Mouse (Mus musculus): ENCODE measurements around the gene Sox12. TPM values are rescaled to one million over a fixed set of nuclear protein-coding genes. Genes with fewer than 3 reads are reported as not detected.
A peak's percentile ranks its signal among the peaks of the same experiment; 100 is the strongest.

Gene Sox12
- 18.6 and 20.7 TPM in 2 replicates for polyA plus RNA-seq (2014; fragmentation: Nextera tagmentation; extraction: Ambion mirVana)

GRCm38 (mm10) chr2:152397680-152398435 lies at the start of gene Sox12:
Gene Sox12 (minus strand): TSS chr2:152398063.
- Histone ChIP-seq H3K9me3 (ENCODE audit: control insufficient read depth, low read length) (no peaks in the 10 kb centered on the region), H3K4me3 (ENCODE audit: low read depth, low read length) (peak within 1 kb of the TSS; percentile 79), H3K4me2 (replicated peaks; ENCODE audit: low read depth, low read length) (peak within 1 kb of the TSS; percentile 87), H3K9ac (ENCODE audit: low read depth, low read length) (peak within 1 kb of the TSS; percentile 96), H3K4me1 (replicated peaks; ENCODE audit: control insufficient read depth, insufficient read depth, low read length) (peaks cover 9% of the 10 kb centered on the region; the same call in 1 of the 2 replicates), H3K27me3 (ENCODE audit: control insufficient read depth, insufficient read depth, low read length) (no peaks in the 10 kb centered on the region), H3K27ac (ENCODE audit: low read depth, low read length) (peak within 1 kb of the TSS; percentile 99), H3K36me3 (ENCODE audit: control insufficient read depth, insufficient read depth, low read length) (no peaks in the 10 kb centered on the region)
- whole genome bisulfite sequencing, result under 1% methylated on average over 69 of the region's 104 CpGs
- DNase-seq (ENCODE audit: low spot score), result peak; percentile 98
- ATAC-seq (ENCODE audit: low FRiP score), result peak; percentile 71

GRCm38 (mm10) chr2:152447461-152447860 lies 49.6 kb upstream of the Sox12 start:
- ATAC-seq (ENCODE audit: low FRiP score), result no peak
- no peak for DNase-seq (ENCODE audit: low spot score)
- 54% methylated on average over 5 of the region's 5 CpGs for WGBS

GRCm38 (mm10) chr2:152446642-152447041 lies 48.8 kb upstream of the Sox12 start:
- Histone ChIP-seq H3K4me2 (replicated peaks; ENCODE audit: low read depth, low read length) (no peak overlapping the region), H3K27me3 (ENCODE audit: control insufficient read depth, insufficient read depth, low read length) (no peaks in the 10 kb centered on the region), H3K4me3 (ENCODE audit: low read depth, low read length) (no peak overlapping the region), H3K9me3 (ENCODE audit: control insufficient read depth, low read length) (no peaks in the 10 kb centered on the region), H3K4me1 (replicated peaks; ENCODE audit: control insufficient read depth, insufficient read depth, low read length) (no peaks in the 10 kb centered on the region), H3K9ac (ENCODE audit: low read depth, low read length) (no peak overlapping the region), H3K27ac (ENCODE audit: low read depth, low read length) (no peak overlapping the region), H3K36me3 (ENCODE audit: control insufficient read depth, insufficient read depth, low read length) (no peaks in the 10 kb centered on the region)
- WGBS, result 72% methylated on average over 2 of the region's 2 CpGs
- ATAC-seq (ENCODE audit: low FRiP score) (no peak), DNase-seq (ENCODE audit: low spot score) (no peak)

More at GRCm38 (mm10) chr2:152447461-152447860, 49.6 kb upstream of the Sox12 start:
- no peaks in the 10 kb centered on the region for H3K4me1 ChIP-seq (replicated peaks; ENCODE audit: control insufficient read depth, insufficient read depth, low read length)
- H3K27me3 ChIP-seq (ENCODE audit: control insufficient read depth, insufficient read depth, low read length), result no peaks in the 10 kb centered on the region
- H3K9me3 ChIP-seq (ENCODE audit: control insufficient read depth, low read length), result no peaks in the 10 kb centered on the region
- H3K36me3 ChIP-seq (ENCODE audit: control insufficient read depth, insufficient read depth, low read length), result no peaks in the 10 kb centered on the region
- H3K4me2 ChIP-seq (replicated peaks; ENCODE audit: low read depth, low read length), result no peak overlapping the region
- H3K9ac ChIP-seq (ENCODE audit: low read depth, low read length), result no peak overlapping the region
- no peak overlapping the region for H3K27ac ChIP-seq (ENCODE audit: low read depth, low read length)
- H3K4me3 ChIP-seq (ENCODE audit: low read depth, low read length), result no peak overlapping the region

GRCm38 (mm10) chr2:152443281-152443680 lies 45.4 kb upstream of the Sox12 start:
- no peaks in the 10 kb centered on the region for H3K4me1 ChIP-seq (replicated peaks; ENCODE audit: control insufficient read depth, insufficient read depth, low read length)
- H3K4me3 ChIP-seq (ENCODE audit: low read depth, low read length), result no peak overlapping the region
- DNase-seq (ENCODE audit: low spot score) (no peak), ATAC-seq (ENCODE audit: low FRiP score) (no peak)
- H3K4me2 ChIP-seq (replicated peaks; ENCODE audit: low read depth, low read length), result no peak overlapping the region
- H3K9ac ChIP-seq (ENCODE audit: low read depth, low read length), result no peak overlapping the region
- H3K27me3 ChIP-seq (ENCODE audit: control insufficient read depth, insufficient read depth, low read length), result no peaks in the 10 kb centered on the region
- H3K27ac ChIP-seq (ENCODE audit: low read depth, low read length), result no peak overlapping the region
- 86% methylated on average over 8 of the region's 8 CpGs for WGBS
- no peaks in the 10 kb centered on the region for H3K36me3 ChIP-seq (ENCODE audit: control insufficient read depth, insufficient read depth, low read length)
- no peaks in the 10 kb centered on the region for H3K9me3 ChIP-seq (ENCODE audit: control insufficient read depth, low read length)

GRCm38 (mm10) chr2:152442322-152442721 lies 44.5 kb upstream of the Sox12 start:
- Histone ChIP-seq H3K27ac (ENCODE audit: low read depth, low read length) (no peak overlapping the region), H3K4me2 (replicated peaks; ENCODE audit: low read depth, low read length) (no peak overlapping the region), H3K27me3 (ENCODE audit: control insufficient read depth, insufficient read depth, low read length) (no peaks in the 10 kb centered on the region), H3K36me3 (ENCODE audit: control insufficient read depth, insufficient read depth, low read length) (no peaks in the 10 kb centered on the region), H3K9me3 (ENCODE audit: control insufficient read depth, low read length) (no peaks in the 10 kb centered on the region), H3K9ac (ENCODE audit: low read depth, low read length) (no peak overlapping the region), H3K4me3 (ENCODE audit: low read depth, low read length) (no peak overlapping the region), H3K4me1 (replicated peaks; ENCODE audit: control insufficient read depth, insufficient read depth, low read length) (no peaks in the 10 kb centered on the region)
- ATAC-seq (ENCODE audit: low FRiP score) (no peak), DNase-seq (ENCODE audit: low spot score) (no peak)
- 75% methylated on average over 4 of the region's 4 CpGs for WGBS

GRCm38 (mm10) chr2:152439833-152440232 lies 42.0 kb upstream of the Sox12 start:
- no peak for DNase-seq (ENCODE audit: low spot score)
- Histone ChIP-seq H3K4me3 (ENCODE audit: low read depth, low read length) (no peak overlapping the region), H3K4me2 (replicated peaks; ENCODE audit: low read depth, low read length) (no peak overlapping the region), H3K9ac (ENCODE audit: low read depth, low read length) (no peak overlapping the region), H3K27me3 (ENCODE audit: control insufficient read depth, insufficient read depth, low read length) (no peaks in the 10 kb centered on the region), H3K36me3 (ENCODE audit: control insufficient read depth, insufficient read depth, low read length) (no peaks in the 10 kb centered on the region), H3K27ac (ENCODE audit: low read depth, low read length) (no peak overlapping the region), H3K4me1 (replicated peaks; ENCODE audit: control insufficient read depth, insufficient read depth, low read length) (no peaks in the 10 kb centered on the region), H3K9me3 (ENCODE audit: control insufficient read depth, low read length) (no peaks in the 10 kb centered on the region)
- ATAC-seq (ENCODE audit: low FRiP score), result no peak
- WGBS, result 94% methylated on average over 2 of the region's 2 CpGs

- WGBS, result 74% methylated on average over 1 of the region's 1 CpGs
- ATAC-seq (ENCODE audit: low FRiP score), result no peak
- H3K4me3 ChIP-seq (ENCODE audit: low read depth, low read length), result no peak overlapping the region
- no peak overlapping the region for H3K4me2 ChIP-seq (replicated peaks; ENCODE audit: low read depth, low read length)
- no peaks in the 10 kb centered on the region for H3K27me3 ChIP-seq (ENCODE audit: control insufficient read depth, insufficient read depth, low read length)
- H3K36me3 ChIP-seq (ENCODE audit: control insufficient read depth, insufficient read depth, low read length), result no peaks in the 10 kb centered on the region
- DNase-seq (ENCODE audit: low spot score), result no peak
- H3K9ac ChIP-seq (ENCODE audit: low read depth, low read length), result no peak overlapping the region
- no peaks in the 10 kb centered on the region for H3K9me3 ChIP-seq (ENCODE audit: control insufficient read depth, low read length)
- H3K4me1 ChIP-seq (replicated peaks; ENCODE audit: control insufficient read depth, insufficient read depth, low read length), result no peaks in the 10 kb centered on the region
- H3K27ac ChIP-seq (ENCODE audit: low read depth, low read length), result no peak overlapping the region
Measured at GRCm38 (mm10) chr2:152438963-152439362, 41.1 kb upstream of the Sox12 start.

- H3K27ac ChIP-seq (ENCODE audit: low read depth, low read length), result no peak overlapping the region
- H3K4me3 ChIP-seq (ENCODE audit: low read depth, low read length), result peak overlapping the region; percentile 20; the same call in 1 of the 2 replicates
- peak; percentile 94 for DNase-seq (ENCODE audit: low spot score)
- 3% methylated on average over 23 of the region's 23 CpGs for WGBS
- peak overlapping the region; percentile 44 for H3K4me2 ChIP-seq (replicated peaks; ENCODE audit: low read depth, low read length)
- no peaks in the 10 kb centered on the region for H3K4me1 ChIP-seq (replicated peaks; ENCODE audit: control insufficient read depth, insufficient read depth, low read length)
- H3K9ac ChIP-seq (ENCODE audit: low read depth, low read length), result peak overlapping the region; percentile 46; the same call in 1 of the 2 replicates
- H3K9me3 ChIP-seq (ENCODE audit: control insufficient read depth, low read length), result no peaks in the 10 kb centered on the region
- no peaks in the 10 kb centered on the region for H3K27me3 ChIP-seq (ENCODE audit: control insufficient read depth, insufficient read depth, low read length)
- peak; percentile 75 for ATAC-seq (ENCODE audit: low FRiP score)
- no peaks in the 10 kb centered on the region for H3K36me3 ChIP-seq (ENCODE audit: control insufficient read depth, insufficient read depth, low read length)
Measured at GRCm38 (mm10) chr2:152436983-152437860, 39.4 kb upstream of the Sox12 start.
